ENCODE assay signal across 13 mouse cellular contexts in the genomic region with DNA sequence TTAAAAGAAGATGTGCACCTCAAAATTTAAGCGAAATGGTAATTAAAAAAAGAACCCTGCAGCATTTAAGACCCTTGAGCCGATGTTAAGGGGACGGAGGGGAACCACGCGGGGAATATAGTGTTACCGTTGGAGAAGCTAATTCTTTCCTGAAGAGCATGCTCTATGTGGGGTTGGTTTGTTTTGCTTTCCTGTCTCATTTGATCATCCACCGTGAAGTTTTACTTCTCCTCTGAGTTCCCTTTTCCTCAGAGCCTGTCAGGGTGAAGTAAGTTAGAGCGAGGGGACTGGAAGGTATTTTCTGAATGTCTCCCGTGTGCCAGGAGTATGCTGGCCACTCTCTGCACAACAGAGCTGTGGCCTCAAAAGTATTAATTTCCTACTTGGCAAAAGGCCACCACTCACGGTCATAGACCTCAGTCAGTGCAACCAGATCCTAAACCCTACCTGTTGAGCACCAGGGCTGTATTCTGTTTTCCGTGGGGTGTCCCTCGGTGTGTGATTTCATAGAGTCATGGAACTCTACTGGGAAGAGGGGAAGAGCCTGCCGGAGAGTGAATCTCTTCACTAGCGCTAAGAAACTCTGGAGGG.
A peak's percentile ranks its signal among the peaks of the same experiment; 100 is the strongest.
DNase-seq lines count a peak whose midpoint lies in the region; ATAC-seq lines count a peak whose summit lies in the region.
"Had no signal": no experiment of that assay in that cellular context is flagged by ENCODE, and none has a peak within 500 bp of the region (broad histone marks: within the 10 kb centered on the region; RNA-seq: fewer than 3 reads in every experiment).

No protein-coding gene starts in this region.

- H3K4me1 ChIP-seq in limb, embryonic 12.5 days (replicated peaks), result peaks cover 73% of the 10 kb centered on the region
- peaks cover 67% of the 10 kb centered on the region for H3K4me1 ChIP-seq in limb, embryonic 10.5 days
- H3K4me1 ChIP-seq in embryonic facial prominence, embryonic 13.5 days, result peaks cover 81% of the 10 kb centered on the region

- no peaks in the 10 kb centered on the region for H3K9me3 ChIP-seq in limb, embryonic 12.5 days
- no peaks in the 10 kb centered on the region for H3K9me3 ChIP-seq in limb, embryonic 10.5 days (replicated peaks)
- H3K9me3 ChIP-seq in embryonic facial prominence, embryonic 13.5 days, result no peaks in the 10 kb centered on the region
- H3K9me3 ChIP-seq: forebrain, embryonic 12.5 days; midbrain, embryonic 13.5 days had no signal

- H3K27me3 ChIP-seq in limb, embryonic 12.5 days, result no peaks in the 10 kb centered on the region
- H3K27me3 ChIP-seq in limb, embryonic 10.5 days (ENCODE audit: low read depth, poor library complexity, severe bottlenecking), result no peaks in the 10 kb centered on the region
- no peaks in the 10 kb centered on the region for H3K27me3 ChIP-seq in embryonic facial prominence, embryonic 13.5 days
- H3K27me3 ChIP-seq: forebrain, embryonic 12.5 days; midbrain, embryonic 13.5 days; Patski had no signal

- H3K9ac ChIP-seq in limb, embryonic 12.5 days (replicated peaks), result no peak overlapping the region
- H3K9ac ChIP-seq in embryonic facial prominence, embryonic 13.5 days, result no peak overlapping the region
- H3K9ac ChIP-seq: forebrain, embryonic 12.5 days; liver, embryonic 14.5 days; midbrain, embryonic 13.5 days had no signal

- 40% methylated on average over 14 of the region's 14 CpGs for WGBS in limb, embryonic 12.5 days
- 80% methylated on average over 14 of the region's 14 CpGs for WGBS in limb, embryonic 10.5 days
- 19% methylated on average over 14 of the region's 14 CpGs for WGBS in embryonic facial prominence, embryonic 13.5 days

- no peak for DNase-seq in limb, embryonic 10.5 days (ENCODE audit: low spot score)
- peak; percentile 14 for DNase-seq in NIH3T3 (ENCODE audit: low read depth)
- DNase-seq in ovary, adult 18-20 months (ENCODE audit: low spot score), result no peak
- no peak for DNase-seq in thymus, adult 18-20 months
- DNase-seq: lung, postnatal 4 days had no signal

- H3K4me2 ChIP-seq in limb, embryonic 12.5 days, result peak overlapping the region; percentile 38
- peak overlapping the region; percentile 47 for H3K4me2 ChIP-seq in embryonic facial prominence, embryonic 13.5 days
- H3K4me2 ChIP-seq: forebrain, embryonic 12.5 days; midbrain, embryonic 13.5 days had no signal

- no peak for ATAC-seq in limb, embryonic 12.5 days (ENCODE audit: insufficient number of reproducible peaks, insufficient read depth, low FRiP score, low TSS enrichment, low read depth)
- peak; percentile 57; the same call in 1 of the 2 replicates for ATAC-seq in embryonic facial prominence, embryonic 13.5 days (ENCODE audit: insufficient number of reproducible peaks, insufficient read depth, low FRiP score, low TSS enrichment, low read depth)
- ATAC-seq in megakaryocyte, adult 5-6 weeks (ENCODE audit: poor library complexity, severe bottlenecking), result peak; percentile 17; the same call in 1 of the 2 replicates
- ATAC-seq: inflammation-experienced regulatory T-cells, adult 6 months; midbrain, embryonic 13.5 days; Patski had no signal

- H3K36me3 ChIP-seq in limb, embryonic 12.5 days, result no peaks in the 10 kb centered on the region
- H3K36me3 ChIP-seq in limb, embryonic 10.5 days, result no peaks in the 10 kb centered on the region
- no peaks in the 10 kb centered on the region for H3K36me3 ChIP-seq in embryonic facial prominence, embryonic 13.5 days
- H3K36me3 ChIP-seq: forebrain, embryonic 12.5 days; midbrain, embryonic 13.5 days had no signal

- no peak overlapping the region for H3K4me3 ChIP-seq in limb, embryonic 12.5 days (replicated peaks)
- no peak overlapping the region for H3K4me3 ChIP-seq in limb, embryonic 10.5 days
- H3K4me3 ChIP-seq in embryonic facial prominence, embryonic 13.5 days, result peak overlapping the region; percentile 3; the same call in 1 of the 2 replicates
- H3K4me3 ChIP-seq: forebrain, embryonic 12.5 days; midbrain, embryonic 13.5 days had no signal

- H3K27ac ChIP-seq in limb, embryonic 12.5 days, result peak overlapping the region; percentile 46
- H3K27ac ChIP-seq in limb, embryonic 10.5 days, result no peak overlapping the region
- H3K27ac ChIP-seq in embryonic facial prominence, embryonic 13.5 days, result peak overlapping the region; percentile 89
- H3K27ac ChIP-seq: forebrain, embryonic 12.5 days; liver, embryonic 14.5 days; midbrain, embryonic 13.5 days had no signal
